Mouse (Mus musculus) hematopoietic stem cell, adult 5-6 weeks (primary cell): ENCODE measurements around the gene Mpp6. TPM values are rescaled to one million over a fixed set of nuclear protein-coding genes. Genes with fewer than 3 reads are reported as not detected.

Source experiments
- ATAC-seq, 2 experiments: fragments of 125-278 bp in 1 of 2; replicated peaks in 1 of 2; 2 replicates each; pipeline ENCODE4 v1.8.0; 2016 to 2017; ENCODE audit warnings: inconsistent platforms in 2 of 2, mild to moderate bottlenecking in 2 of 2, moderate number of reproducible peaks in 2 of 2, low read depth in 1 of 2, moderate TSS enrichment in 1 of 2; ENCODE audit not compliant: low FRiP score in 2 of 2, poor library complexity in 2 of 2, severe bottlenecking in 2 of 2, insufficient read depth in 1 of 2, low TSS enrichment in 1 of 2
- total RNA-seq: library from RNA; stranded (forward); fragments of 172-1452, 232-1000 nt; gene quantifications from 2 replicates; pipeline ENCODE4 v1.2.3, GENCODE M21; 2017

Mpp6 gene
- 158 and 363 TPM in 2 replicates for total RNA-seq

DNA sequence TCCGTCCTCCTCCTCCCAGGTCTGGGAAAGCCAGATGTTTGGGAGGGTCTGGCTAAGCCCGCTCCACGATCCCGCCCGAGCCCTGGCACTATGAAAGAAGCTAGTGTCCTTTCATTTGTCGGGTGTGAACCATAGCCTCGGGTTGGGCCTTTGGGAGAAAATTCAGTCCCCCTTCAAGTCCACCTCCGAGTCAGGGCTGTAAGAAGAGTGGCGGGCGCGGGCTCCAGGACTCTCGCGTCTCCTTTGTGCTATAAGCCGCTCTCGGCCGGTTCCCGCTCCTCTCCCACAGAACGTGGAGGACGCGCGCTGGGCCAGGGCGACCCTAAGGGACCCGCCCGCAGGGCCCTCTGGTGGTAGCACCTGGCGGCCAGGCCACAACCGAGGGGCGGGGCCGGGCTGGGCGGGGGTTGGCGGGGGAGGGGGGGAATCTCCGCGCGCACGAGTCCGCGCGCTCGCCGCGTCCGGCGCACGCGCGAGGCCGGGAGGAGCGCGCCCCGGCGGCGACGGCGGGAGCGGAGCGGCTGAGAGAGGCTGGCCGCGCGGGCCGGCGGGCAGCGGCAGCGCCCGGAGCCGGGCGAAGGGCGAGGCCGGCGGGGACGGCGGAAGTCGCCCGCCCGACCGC is at the start of gene Mpp6:
Gene Mpp6, plus strand, starts transcription at position 485 of the 622 bp plus-strand sequence.
- ATAC-seq = peak; percentile 80 to 81

DNA sequence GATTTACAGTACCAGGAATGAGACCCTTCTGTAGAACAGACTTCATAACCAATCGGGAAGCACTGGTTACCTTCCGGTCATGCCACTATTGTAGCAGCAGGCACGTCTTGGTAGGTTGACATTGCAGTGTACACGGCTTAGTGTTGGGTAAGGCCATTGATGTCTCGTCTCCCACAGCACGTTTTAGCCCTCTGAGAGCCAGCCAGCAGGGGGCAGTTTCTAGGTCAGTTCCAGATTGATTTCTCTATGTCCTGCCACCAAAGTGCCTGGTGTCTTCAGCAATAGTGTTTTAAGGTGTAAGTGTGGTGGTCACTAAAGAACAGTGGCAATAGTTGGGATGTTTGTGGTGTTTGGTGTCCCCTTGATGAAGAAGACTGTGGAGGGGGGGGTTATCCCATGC is 43.9 kb upstream of the Mpp6 start:
- no peak for ATAC-seq

DNA sequence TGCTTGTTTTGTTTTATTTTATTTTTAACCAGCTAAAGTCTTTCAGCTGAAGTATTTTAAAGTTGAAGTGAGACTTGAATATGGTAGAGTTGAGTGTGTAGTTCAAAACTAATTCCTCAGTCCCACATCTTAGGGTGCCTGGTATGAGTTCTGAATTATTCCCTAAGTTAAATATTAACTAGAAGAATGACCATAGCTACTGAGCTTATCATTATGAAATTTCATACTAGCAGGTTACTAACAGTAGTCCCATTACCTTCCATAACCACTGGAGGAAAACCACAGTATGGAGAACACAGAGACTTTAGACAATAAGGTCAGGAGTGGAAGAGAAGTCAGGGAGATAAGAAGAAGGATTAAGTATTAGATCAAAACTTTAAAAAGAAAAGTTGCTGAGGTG is 41.6 kb upstream of the Mpp6 start:
- no peak for ATAC-seq

DNA sequence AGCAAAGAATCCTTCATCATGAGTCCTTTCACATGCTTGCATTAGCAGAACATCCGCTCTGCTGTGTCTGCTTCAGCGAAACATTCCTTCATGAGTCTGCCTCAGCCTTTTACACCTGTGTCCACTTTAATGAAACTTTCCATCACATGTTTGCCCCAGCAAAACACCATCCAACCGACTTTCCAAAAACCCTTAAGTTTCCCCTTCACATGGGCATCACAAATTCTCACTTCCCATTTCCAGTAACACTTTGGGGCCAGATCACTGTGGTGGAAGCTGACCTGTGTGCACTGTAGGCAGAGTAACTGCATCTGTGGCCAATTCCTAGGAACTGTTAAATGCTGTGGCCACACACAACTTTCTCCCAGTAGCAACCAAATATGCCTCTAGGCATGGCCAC is 34.8 kb upstream of the Mpp6 start:
- ATAC-seq = no peak

DNA sequence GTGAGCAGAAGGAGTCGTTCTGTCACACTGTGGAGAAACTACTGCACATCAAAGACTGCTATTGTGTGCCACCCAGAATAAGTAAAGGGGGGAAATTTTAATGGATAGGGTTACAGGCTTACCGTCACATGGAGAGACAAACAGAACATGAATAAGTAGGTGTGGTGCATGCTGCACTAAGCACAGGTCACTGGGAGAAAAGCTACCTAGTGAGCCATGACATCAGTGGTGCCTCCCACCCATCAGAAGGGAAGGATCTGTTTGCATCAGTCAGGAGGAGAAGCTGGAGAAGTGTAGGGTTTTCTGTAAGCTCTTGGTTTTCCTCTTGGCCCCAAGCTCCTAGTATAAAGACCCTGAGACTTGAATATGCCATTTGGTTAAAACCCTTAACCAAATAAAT is 33.6 kb upstream of the Mpp6 start:
- ATAC-seq = no peak

DNA sequence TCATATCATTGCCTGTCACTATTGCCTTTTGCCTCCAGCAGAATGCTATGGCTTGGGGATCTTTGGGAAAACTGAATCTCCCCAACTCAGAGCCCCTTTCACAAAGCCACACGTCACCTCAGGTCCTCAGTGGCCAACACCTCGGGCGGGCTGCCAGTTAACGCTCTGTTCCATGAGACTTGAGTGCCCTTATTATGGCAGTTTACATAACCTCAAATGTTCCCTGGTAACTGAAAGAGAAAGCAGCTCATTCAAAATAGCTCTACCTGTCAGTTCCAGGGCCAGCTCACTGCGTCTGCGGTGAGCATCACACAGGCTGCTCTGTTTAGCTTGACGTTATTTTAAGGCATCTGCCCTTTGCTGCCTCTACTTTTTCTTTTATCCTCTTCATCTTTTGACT is 29.6 kb upstream of the Mpp6 start:
- peak in 1 of 2 experiments; percentile 29; a peak in 1 of 4 replicates for ATAC-seq

DNA sequence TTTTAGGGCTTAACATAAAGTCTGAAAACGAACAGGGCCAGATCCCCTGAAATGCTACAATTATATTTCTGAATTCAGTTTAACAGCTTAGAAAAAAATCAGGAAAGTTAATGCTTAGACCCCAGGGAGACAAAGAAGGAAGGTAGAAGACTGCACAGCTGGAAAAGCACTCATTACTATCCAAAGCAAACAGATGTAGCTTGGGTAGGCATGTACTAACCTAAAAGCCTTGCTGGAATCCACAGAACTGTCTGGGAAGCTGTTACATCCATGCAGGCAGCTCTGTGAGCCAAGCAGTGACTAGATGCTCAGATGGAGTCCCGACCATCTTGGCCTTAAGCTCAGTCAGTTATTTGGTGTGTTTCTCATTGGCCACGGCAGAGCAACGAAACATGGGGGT is 24.8 kb upstream of the Mpp6 start:
- ATAC-seq = no peak

DNA sequence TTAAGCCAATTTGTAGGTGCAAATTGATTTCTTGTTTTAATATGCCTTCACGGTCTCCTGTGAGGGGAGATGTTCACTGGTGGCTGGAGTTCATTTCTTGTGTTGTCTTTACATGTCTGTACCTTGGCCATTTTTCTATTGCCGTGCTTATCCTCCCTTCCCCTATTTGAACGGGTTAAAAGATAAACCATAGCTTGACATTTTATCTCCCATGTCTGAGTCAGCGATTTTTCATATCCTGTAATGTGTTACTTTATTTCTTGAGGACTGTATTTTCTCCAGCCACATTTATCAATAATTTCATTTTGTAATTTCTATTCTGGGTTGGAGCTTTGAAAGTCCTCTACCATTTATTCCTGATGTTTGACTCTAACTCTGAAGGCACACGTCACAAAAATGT is 20.7 kb upstream of the Mpp6 start:
- ATAC-seq = no peak

DNA sequence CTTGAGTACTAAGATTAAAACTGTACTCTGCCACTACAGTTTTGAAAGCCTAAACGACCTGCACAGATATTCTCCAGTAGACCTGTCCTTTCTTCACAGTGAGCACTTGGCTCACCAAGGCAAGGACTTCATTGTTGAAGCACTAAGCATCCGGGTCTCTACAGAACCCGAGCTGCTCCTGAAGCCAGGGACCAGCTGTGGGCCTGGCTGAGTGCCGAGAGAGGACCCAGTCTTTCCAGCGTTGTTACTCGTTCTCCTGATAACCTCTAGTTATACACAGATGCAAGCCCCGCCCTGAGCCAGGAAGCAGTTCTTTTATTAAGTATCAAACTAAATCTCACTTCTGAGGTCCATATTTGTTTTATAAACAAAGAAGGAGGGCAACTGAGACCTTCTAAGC is 19.8 kb upstream of the Mpp6 start:
- no peak for ATAC-seq

DNA sequence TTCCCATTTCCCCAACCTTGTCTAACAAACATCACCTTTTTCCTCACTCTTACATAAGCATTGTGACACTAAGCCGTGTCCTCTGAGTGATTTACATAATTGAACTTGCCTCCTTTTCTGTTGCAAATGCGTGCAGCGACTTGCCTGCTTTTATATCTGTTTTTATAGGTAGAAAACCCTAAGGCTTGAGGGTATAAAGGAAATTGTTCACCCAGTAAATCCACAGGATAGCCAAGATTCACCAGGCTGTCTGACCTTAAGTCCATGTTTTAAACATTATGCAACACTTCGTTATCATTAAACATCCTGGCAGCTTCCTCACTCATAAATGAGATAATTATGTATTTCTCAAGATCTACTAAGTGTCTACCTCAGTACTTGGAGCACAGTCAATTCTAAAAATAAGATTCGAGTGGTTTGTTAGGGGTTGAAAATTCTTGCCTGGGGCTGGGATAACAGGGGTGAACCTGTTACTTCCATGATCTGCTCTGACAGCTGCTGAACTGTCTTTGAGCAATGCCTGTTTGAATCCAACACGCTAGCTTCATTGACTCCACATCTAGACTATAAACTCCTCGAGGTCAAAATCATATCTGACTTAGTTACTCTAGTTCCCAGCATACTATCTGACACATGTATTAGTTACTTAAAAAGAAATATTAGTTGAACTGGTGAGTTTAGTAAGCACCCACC is 18.4 kb upstream of the Mpp6 start:
- ATAC-seq = no peak

DNA sequence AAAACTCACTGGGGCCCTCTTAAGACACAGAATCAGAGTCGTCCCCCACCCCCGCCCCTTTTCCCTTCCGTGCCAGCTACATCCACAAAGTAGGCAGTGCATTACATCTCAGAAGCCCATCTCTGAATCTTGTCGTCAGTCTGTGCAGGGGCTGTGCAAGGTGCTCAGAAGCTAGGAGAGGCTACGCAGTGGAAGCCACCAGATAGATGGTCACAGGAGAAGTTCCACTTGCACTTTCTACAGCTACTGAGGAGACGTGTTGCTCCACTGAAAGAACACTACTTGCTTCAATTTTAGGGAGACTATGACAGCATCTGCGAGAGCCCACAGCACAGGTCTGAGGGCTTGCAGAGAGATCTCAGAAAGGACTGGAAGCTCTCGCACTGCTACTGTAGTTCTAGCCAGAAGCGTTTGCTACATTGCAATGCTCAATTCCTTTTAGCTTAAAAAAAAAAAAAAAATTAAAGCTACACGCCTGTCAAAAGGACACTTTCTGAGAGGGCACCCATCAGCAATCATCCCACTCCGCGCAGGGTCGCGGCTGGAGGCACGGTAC is 762 bp upstream of the Mpp6 start:
- ATAC-seq = 0 out of 4 replicates have a peak, but pooled peaks of 1 of the 2 experiments have one; percentile 7

DNA sequence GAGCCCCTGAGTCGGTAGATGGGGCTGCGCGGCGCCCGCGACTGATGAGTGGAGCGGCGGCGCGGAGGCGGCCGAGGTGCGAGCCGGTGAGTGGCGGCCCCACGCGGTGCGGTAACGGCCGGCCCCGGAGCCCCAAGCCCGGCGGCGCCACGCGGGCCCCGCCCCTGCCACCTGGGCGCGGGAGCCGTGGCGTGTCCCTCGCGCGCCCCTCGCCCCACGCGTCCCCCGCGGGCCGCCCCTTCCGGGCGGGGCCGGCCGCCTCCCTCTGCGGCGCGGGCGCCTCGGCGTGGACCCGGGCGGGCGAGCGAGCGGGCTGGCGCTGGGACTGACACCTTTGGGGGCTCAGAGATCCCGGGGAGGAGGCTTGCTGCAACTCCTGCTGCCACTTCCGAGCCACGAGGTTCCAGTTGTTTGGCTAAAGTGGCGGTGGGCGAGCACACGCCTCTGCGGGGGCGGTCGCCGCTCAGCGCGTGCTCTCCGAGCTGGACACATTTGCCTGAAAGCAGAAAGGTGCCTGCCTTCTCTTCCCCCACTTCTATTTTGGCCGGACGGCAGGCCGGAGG is 419 bp downstream of the Mpp6 start:
- peak in 1 of 2 experiments; percentile 16; a peak in 1 of 4 replicates for ATAC-seq

DNA sequence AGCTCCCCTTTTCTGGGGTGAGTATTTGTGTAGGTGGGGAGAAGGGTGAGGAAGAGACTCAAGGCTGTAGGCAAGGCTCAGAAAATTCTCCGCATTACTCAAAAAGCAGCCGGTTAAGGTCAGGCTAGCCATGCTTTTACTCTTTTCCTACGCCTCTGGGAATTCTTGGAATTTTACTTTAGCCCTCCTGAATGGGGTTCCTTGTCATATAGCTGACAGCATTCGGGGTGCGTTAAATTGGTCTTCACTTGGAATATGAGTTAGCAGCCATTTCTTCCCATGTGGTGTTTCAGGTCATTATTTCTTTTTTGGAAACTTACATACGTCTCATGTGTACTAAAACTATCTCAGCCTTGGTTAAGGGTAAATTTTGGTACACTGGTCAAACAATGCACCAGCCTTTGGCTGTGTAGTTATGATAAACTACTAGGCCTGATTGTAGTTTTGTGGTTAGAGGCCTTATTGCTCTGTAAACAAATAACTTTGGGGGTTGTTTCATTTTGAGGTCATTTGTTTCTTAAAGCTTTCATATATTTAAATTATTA is 1.1 kb downstream of the Mpp6 start:
- no peak for ATAC-seq

DNA sequence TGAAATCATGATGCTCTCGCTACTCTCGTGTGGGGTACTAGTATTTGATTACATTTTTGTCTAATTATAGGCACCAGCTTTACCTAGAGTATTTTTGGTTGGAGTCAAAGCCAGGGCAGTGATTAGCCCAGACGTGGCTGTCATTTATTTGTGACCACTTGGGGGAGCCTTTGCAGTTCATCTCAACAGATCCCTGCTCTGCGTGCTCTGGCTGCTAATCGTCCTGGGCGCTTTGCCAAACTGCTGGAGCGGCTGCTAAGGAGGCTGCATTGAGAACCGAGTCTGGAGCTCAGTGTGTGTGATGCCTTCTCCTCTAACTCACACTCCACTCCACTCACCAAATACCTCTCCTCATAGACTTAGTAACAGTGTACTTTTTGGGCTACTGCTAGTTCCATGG is 2.7 kb downstream of the Mpp6 start:
- peak; percentile 68 to 71 for ATAC-seq

DNA sequence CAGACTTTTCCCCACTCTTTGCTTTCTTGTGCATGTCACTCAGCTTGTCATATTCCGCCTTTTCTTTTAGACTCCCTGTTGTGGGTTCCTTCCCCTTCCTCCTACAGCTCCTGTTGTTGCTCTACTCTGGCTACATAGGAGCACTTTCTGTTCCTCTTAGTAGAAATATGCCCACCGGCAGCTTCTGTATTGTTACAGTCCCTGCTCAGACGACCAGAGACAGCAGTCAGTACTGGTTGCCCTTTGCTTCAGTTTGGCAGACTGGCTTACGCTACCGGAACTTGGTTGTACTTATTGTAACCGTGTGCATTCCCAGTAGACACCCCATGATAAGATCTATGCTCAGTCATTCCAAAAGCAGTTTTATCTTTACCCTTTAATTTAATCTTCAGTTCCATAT is 4.2 kb downstream of the Mpp6 start:
- peak; percentile 16 to 38; a peak in 3 of 4 replicates for ATAC-seq

DNA sequence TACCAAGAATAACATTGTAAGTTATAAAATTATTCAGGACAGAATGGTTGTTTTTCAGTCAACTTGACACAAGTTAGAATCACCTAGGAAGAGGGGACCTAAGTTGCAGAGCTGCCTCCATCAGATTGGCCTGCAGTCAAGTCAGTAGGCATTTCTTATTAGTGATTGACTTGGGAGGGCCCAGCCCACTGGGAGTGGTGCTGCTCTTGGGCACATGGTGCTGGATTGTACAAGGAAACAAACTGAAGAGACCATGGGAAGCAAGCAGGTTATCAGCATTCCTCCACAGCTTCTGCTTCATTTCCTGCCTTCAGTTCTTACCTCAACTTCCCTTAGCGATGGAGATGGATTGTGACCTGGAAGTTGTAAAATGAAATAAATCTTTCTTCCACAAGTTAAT is 10.9 kb downstream of the Mpp6 start:
- ATAC-seq = peak in 1 of 2 experiments; percentile 62; a peak in 2 of 4 replicates

DNA sequence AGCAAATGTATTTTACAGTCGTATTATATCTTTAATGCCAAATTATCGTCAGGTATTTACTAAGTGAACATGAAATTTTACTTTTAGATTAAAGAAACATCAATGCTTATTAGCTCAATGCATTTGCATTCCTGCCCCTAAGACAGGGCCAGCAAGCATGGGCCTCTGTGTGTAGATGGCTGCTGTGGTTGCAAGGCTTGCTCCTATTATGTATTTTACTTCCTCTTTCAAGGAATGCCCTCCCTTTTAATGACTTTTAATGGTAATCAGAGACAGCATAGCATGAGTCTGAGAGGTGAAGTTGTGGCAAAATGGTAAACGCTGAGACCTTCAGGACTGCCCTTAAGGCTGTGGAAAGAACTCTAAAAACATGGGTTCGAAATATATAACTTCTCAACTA is 12.8 kb downstream of the Mpp6 start:
- peak; percentile 48 to 49; a peak in 2 of 4 replicates for ATAC-seq

DNA sequence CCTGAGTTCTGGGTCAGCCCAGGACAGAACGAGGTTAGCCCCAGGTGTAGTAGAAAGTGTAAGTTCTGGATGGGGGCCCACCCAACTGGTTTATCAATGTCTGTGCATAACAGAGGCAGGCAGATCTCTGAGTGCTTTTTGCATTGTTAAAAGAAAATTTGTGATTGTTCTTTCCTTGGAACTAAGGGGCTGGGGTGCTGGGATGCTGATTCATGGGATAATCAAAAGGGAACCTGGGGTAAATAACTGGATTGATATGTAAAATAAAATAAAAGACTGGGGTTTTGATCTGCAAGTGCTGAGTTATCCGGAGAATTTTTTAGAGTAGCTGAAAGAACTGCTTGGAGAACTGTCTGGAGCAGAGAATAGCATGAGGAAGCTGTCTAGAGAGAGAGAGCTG is 14.2 kb downstream of the Mpp6 start:
- no peak for ATAC-seq
